Mouse (Mus musculus): ENCODE measurements at regions not wholly inside any gene's neighbourhood (a gene's known extent, or its start where the extent isn't known, plus 50 kb on each side); places are given as distances from the start of the nearest gene placed in this dataset.

DNA sequence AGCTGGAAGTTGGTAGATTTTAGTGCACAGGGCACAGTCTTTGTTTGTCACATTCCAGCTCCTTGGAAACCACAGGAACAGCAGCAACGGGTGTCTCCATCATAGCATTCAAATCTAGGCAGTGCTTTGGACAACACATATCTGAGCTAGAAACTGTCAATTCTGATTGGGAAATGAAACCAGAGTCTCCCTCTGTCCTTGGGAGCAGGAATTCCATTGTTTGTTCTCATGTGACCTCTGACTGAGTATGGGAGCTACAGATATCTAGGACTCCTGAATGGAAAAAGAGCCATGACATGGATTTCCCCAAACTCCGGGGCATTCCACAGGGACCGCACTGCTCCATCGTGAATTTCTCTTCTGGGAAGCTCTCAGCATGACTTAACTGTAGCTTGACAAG, 205.5 kb upstream of the Rasgrp1 start:
- DNase-seq = no peak

- DNase-seq = no peak
These were observed 213.5 kb upstream of the Rasgrp1 start for GRCm38 (mm10) chr2:117556301-117556700.

DNA sequence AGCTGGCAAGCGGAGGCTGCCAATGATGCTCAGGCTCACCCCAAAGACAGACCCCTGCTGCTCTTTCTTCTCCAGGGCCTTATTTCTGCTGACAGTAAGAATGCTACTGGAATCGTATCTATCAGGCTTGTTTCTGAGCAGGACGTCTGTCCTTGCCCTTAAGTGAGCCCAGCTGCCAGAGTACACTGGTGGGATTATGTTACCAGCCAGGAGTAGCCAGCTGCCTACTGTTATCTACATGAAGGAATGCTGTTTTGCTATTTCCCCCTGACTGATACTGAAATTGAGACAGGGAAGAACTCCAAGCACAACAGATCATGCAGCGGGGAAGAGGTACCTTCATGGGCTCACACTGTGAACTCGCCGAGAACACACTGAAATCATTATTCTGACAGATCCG, 228.2 kb upstream of the Rasgrp1 start:
- DNase-seq = no peak

DNA sequence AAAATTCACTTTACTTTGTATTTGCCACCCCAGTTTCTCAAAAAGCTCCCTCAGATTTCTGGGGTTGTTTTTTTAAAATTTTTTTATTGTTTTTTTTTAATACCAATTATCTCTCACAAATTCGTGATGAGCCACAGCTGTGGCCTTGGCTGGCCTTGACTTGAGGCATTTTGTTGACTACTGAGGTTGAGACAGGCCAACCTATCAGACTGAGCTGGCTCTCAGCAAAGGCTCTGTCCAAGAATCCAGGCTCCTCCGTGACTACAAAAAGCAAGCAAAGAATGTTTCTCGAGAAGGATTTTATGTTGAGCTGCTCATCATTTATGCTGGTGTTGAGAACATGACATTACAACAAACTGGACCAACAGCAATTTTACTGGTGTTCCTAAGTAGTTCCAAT, 244.6 kb upstream of the Rasgrp1 start:
- DNase-seq = peak; percentile 19 to 30

GRCm38 (mm10) chr2:117595028-117595427, 252.2 kb upstream of the Rasgrp1 start:
- DNase-seq = no peak

- no peak for DNase-seq
These were observed 254.8 kb upstream of the Rasgrp1 start for GRCm38 (mm10) chr2:117597573-117597972.

- no peak for DNase-seq
These were observed 272.0 kb upstream of the Rasgrp1 start for GRCm38 (mm10) chr2:117614772-117615171.

- no peak for DNase-seq
These were observed 275.3 kb upstream of the Rasgrp1 start for GRCm38 (mm10) chr2:117618063-117618462.

GRCm38 (mm10) chr2:117623955-117624354, 281.2 kb upstream of the Rasgrp1 start:
- DNase-seq = peak; percentile 7 to 25

DNA sequence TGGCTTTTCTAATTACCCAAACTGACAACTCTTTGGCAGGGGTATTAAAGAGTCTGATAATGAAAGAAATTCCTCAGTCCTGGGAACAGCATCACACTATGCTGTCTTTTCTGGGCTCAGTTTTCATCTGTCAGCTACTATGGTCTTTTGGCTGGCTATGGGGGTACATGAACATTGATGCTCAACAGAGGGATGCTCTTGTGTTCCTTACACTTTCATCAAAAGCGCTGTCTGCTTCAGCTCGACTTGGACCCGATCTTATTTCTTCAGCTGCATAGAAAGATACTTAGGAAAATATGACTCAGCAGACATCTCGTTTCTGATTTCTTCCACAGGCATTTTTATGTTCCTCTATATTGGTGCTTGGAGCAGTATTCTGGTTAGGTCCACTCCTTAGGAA, 292.1 kb upstream of the Rasgrp1 start:
- DNase-seq = no peak

DNA sequence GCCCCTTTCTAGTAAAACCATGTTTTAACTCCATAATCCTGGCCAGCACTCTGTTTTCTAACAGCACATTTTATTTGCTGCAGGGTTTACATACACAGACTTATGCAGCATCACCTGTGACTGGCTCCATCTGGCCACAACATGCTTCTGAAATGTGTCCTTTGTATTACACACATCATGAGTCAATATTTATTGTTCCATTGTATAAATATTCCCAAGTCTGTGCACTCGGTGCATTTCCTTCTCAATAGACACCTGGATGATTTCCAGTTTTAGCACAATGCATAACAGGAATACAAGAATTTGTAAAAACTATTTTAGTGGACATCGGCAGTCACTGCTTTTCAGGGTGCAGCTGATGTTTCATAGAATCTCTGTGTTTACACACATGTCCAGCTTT, 294.6 kb upstream of the Rasgrp1 start:
- DNase-seq = no peak

- DNase-seq = no peak
These were observed 309.3 kb upstream of the Rasgrp1 start for GRCm38 (mm10) chr2:117652101-117652500.

DNA sequence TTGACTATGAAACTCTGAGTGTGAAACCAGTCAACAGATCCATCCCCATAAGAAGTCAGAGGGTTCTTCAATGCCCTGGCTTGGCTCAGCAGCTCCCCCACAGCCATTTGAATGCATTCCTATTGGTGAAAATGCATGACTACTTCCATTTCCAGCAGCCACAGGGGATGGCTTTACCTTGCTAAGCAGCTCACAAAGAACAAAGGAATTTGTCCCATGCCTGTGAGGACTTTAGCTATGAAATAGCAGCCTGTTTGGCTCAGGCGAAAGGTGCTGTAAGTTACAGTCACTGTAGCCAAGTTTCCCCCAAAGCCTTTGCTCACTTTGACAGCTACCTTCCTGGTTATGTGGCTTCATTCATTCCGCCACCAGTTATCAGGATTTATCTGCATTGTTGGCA, 309.8 kb upstream of the Rasgrp1 start:
- no peak for DNase-seq

- no peak for DNase-seq
These were observed 313.9 kb upstream of the Rasgrp1 start for GRCm38 (mm10) chr2:117656546-117657175.

GRCm38 (mm10) chr2:117660217-117660924, 317.6 kb upstream of the Rasgrp1 start:
- DNase-seq = no peak

DNA sequence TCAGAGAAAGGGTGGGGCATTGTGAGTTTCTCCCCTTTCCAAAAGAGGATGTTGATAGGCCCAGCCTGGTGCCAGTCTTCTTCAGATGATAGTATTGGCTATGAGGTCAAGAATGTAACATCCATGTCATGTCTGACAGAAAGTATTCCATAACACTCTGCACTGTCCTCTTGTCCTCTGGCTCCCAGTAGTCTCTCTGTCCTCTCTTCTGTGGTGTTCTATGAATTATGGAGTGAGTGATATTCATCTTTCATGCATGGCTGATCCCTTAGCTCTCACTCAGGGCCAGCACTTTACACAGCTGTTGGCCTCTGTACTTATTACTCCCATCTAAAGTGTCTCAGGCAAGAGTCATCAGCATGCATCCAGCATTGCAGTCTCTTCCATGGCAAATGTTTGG, 319.9 kb upstream of the Rasgrp1 start:
- no peak for DNase-seq

DNA sequence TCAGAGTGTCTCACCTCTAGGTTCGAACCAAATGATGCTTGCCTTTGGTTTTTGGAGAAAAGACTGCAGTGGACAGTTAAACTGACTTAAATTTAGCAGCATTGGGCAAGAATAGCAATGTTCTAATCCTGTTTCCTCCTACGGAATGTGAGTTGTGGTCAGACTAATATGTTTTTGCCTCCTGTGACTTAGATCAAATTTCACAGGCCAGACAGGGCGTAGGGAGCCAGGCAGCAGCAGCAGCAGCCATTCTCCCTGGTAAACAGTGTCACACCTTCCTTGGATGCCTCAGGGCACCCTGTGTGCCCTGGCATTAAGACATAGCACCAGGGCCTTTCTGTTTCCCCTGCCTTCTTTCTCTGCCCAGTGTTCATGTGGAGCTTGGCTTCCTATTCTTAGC, 323.7 kb upstream of the Rasgrp1 start:
- no peak for DNase-seq

DNA sequence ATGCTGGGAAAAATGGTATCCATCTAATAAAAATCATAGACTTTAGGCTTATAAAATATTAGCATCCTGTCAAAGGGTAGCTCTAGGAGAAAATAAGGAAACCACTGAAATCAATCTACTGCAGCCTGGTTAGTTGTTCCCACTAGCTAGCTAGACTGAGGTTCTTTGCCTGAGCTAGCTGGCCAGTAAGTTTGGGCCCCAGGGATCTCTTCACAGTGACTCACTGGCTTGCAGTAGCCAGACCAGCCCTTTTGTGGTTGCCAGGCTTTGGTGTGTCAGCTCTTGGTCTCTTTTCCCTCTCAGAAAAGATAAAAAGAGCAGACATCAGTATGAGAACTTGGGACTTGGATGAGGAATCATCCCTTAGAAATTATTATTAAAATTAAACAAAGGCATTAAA, 325.3 kb upstream of the Rasgrp1 start:
- DNase-seq = no peak

GRCm38 (mm10) chr2:117674877-117675276, 332.1 kb upstream of the Rasgrp1 start:
- no peak for DNase-seq

DNA sequence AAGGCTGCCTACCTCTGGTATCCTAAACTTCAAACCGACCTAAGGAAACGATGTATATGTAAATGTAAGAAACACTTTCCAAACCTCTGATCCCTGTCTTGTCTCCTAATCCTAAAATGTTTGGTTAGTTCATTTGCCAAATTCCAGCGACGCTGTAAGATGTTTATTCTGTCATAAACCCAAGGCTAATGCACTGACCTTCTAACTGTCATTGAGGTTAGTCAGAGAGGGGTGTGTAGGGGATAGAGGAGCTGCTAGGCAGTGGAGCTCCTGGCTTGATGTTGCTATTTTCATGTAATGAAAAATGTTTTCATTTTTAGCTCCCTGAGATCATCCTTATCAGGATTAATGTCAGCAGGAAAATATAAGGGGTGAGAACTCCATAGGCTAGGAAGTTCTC, 335.8 kb upstream of the Rasgrp1 start:
- DNase-seq = no peak

- no peak for DNase-seq
These were observed 343.1 kb upstream of the Rasgrp1 start for GRCm38 (mm10) chr2:117685836-117686453.

- DNase-seq = no peak
These were observed 350.7 kb upstream of the Rasgrp1 start for GRCm38 (mm10) chr2:117693537-117693936.

- DNase-seq = no peak
These were observed 367.5 kb upstream of the Rasgrp1 start for GRCm38 (mm10) chr2:117710173-117710813.

GRCm38 (mm10) chr2:117724066-117724465, 381.3 kb upstream of the Rasgrp1 start:
- DNase-seq = no peak

All from kidney, postnatal 36 days (tissue).